Mouse (Mus musculus) left cerebral cortex, postnatal 36 days (tissue): ENCODE results near the gene Olfr1350. TPM values are rescaled to one million over a fixed set of nuclear protein-coding genes. Genes with fewer than 3 reads are reported as not detected.
"Not testable (repeated sequence)": the region's sequence is repeated elsewhere in the genome, so short reads cannot be mapped to it uniquely, and the experiment has no call there.

Experiments used
- DNase-seq, 2 experiments: peaks; one replicate each; pipeline ENCODE4 v3.0.0; 2021 to 2022; ENCODE audit warnings: low spot score in 2 of 2, mixed read lengths in 1 of 2
- intact Hi-C: fragments of 180-260 bp; cut with DNase I; formaldehyde crosslinking; loops from one replicate; pipeline ENCODE4 v1.15.1; 2025
- total RNA-seq, 2 experiments: library from RNA; stranded (reverse); gene quantifications; 2 replicates each; pipeline ENCODE4 v1.2.3; 2021

Olfr1350 gene
- total RNA-seq = not detected

GRCm38 (mm10) chr7:6564541-6564940 is at the start of gene Olfr1350:
TSS of gene Olfr1350 (plus strand) at chr7:6564841.
- intact Hi-C loops = no loop called here
- no peak for DNase-seq

DNA sequence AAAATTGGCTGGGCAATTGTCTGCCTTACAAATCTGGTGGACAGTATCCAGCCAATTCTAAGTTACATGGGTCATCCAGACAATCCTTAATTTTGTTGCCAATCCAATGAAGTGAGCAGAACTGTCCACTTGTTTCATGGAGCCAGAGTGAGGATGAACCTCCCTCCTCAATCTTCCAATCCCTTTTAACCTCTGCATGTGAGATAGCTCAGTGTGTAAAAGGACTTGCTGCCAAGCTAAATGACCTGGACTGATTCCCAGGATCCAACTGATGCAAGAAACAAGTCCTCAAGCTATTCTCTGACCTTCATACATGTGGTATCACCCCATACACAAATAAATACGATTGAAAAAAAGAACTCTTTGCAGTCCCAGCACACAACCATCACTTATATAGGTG is 43.0 kb upstream of the Olfr1350 start:
- intact Hi-C loops = no loop called here
- DNase-seq = no peak

DNA sequence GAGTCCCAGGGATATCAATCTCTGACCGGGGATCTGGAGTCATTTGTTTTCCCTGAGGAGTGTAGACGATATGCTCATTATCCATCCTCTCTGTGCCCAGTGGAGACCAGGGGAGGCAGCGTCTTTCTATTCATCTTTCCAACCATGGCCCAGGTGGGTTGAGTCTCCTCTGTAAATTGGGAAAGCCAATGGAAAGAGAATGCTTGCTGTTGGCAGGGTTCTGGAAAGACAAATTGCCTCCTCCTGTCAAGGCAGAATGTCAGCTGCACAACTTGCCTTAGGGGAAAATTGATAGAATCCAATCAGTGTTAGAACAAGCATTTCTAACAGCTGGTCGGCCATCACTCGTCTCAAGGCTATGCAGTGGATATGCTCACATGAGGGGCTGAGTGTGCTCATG is 41.8 kb upstream of the Olfr1350 start, which contains the start of gene Olfr1349:
TSS of gene Olfr1349 (minus strand) at position 101 of the 400 bp plus-strand sequence.
- DNase-seq = no peak
- intact Hi-C loops = no loop called here

- DNase-seq = no peak
- intact Hi-C loops = no loop called here
These were observed 39.6 kb upstream of the Olfr1350 start for GRCm38 (mm10) chr7:6525001-6525400.

DNA sequence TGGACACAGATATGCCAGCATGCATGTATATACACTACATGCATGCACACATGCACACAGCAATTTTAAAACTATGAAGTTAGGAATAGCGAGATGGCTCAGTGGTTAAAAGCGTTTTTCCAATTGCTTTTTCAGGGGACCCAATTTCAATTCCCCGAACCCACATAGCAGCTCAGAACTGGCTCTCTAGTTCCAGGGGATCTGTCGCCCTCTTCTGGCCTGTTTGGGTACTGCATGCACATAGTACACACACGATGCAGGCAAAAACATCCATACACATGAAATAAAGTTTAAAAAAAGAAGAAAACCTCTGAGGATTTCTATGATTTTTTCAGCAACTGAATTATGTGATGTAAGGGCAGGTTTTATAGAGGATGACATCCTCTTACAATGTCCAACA is 38.5 kb upstream of the Olfr1350 start:
- intact Hi-C loops = no loop called here
- DNase-seq = no peak

- intact Hi-C loops = loop anchor here (10.0 kb wide), 2 partner anchors 231 to 349 kb away; no protein-coding TSS in a partner anchor
- no peak for DNase-seq
These were observed 21.6 kb downstream of the Olfr1350 start for GRCm38 (mm10) chr7:6586096-6586759.

DNA sequence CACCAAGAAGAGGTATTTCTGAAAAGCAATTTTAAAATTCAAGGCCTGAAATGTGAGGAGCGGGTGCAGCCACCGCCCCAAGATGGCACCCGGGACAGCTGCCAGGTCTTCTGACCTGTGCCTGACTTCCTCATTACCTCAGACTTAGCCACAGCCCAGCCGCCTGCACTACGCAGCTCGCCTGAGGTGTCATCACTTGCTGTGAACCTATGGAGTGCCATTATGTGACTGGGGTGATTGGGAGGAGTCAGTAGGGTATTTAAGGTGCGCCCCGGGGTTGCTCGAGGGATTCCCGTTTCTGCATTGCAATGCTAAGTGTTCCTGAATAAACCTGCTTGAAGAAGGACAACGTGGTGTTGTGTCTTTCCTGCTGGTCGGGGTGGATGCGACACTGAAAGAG is 24.1 kb downstream of the Olfr1350 start:
- intact Hi-C loops = loop anchor here (10.0 kb wide), 2 partner anchors 234 to 346 kb away; no protein-coding TSS in a partner anchor
- DNase-seq = not testable (repeated sequence)

GRCm38 (mm10) chr7:6603331-6603730 is 38.7 kb downstream of the Olfr1350 start:
- DNase-seq = no peak
- intact Hi-C loops = no loop called here

Other genes starting within 250 kb of the Olfr1350 start
- 10 to 100 TPM in 1 of 2 experiments, 1 to 10 TPM in 1; 9.0 to 11.2 TPM for gene Zfp583, start 233.6 kb upstream of the Olfr1350 start, total RNA-seq
- 1 to 10 TPM; 5.4 to 7.8 TPM for gene Gm3854, start 221.1 kb upstream of the Olfr1350 start, total RNA-seq
- 1 to 10 TPM; 4.4 to 4.6 TPM for gene Zfp78, start 201.6 kb upstream of the Olfr1350 start, total RNA-seq
- gene Zfp28, start 181.5 kb upstream of the Olfr1350 start, total RNA-seq = 1 to 10 TPM; 4.3 to 8.2 TPM
- gene Smim17, start 166.1 kb upstream of the Olfr1350 start, total RNA-seq = 10 to 100 TPM; 13.5 to 14.7 TPM
- gene Gm20715, start 154.6 kb upstream of the Olfr1350 start, total RNA-seq = under 1 TPM; 0.12 to 0.18 TPM
- 1 to 10 TPM; 1.0 to 1.2 TPM for gene Olfr1344, start 126.2 kb upstream of the Olfr1350 start, total RNA-seq
- gene Olfr1336, start 108.7 kb upstream of the Olfr1350 start, total RNA-seq = under 1 TPM; 0.05 to 0.14 TPM
- gene Olfr1346, start 97.7 kb upstream of the Olfr1350 start, total RNA-seq = not detected
- gene Olfr5, start 77.9 kb upstream of the Olfr1350 start, total RNA-seq = not detected
- not detected for gene Olfr1347, start 65.1 kb upstream of the Olfr1350 start, total RNA-seq
- not detected for gene Olfr1348, start 56.1 kb upstream of the Olfr1350 start, total RNA-seq
- not detected for gene Olfr1349, start 41.9 kb upstream of the Olfr1350 start, total RNA-seq
- 1 to 10 TPM; 2.6 to 6.4 TPM for gene Zim1, start 131.6 kb downstream of the Olfr1350 start, total RNA-seq
- 100 to 1,000 TPM; 176 to 235 TPM for gene Peg3, start 165.6 kb downstream of the Olfr1350 start, total RNA-seq
- gene Usp29, start 165.7 kb downstream of the Olfr1350 start, total RNA-seq = 10 to 100 TPM; 32.8 to 44.1 TPM